Comparison of ENCODE assay signal across 9 mouse cellular contexts in the genomic region with DNA sequence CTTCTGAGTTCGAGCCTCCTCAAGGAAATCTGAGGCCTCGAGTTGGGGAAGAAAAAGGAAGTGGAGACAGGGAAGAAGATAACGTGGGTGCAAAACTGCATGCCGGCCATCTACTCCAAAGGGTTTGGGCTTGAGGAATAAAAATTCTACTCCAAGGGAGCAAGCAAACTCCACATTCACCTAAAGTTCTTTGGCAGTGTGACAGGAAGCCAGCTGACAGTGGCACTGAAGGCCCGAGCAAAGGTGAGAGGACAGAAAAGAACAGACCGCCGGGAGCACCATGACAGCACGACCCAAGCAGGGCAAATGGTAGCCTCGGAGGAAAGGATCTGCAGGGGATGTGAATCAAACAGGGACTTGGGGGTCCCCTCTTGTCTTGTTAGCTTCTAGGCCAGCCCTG. TPM values are rescaled to one million over a fixed set of nuclear protein-coding genes. Genes with fewer than 3 reads are reported as not detected.
DNase-seq lines count a peak whose midpoint lies in the region; ATAC-seq and TF ChIP-seq lines count a peak whose summit lies in the region.
"Had no signal": no experiment of that assay in that cellular context is flagged by ENCODE, and none has a peak within 500 bp of the region (broad histone marks: within the 10 kb centered on the region; RNA-seq: fewer than 3 reads in every experiment).

No protein-coding gene starts in this region.

- intact Hi-C loops in heart, adult 2 months (cut with DNase I) = loop anchor here (2.0 kb wide), 1 partner anchor 17 kb away; the partner anchor contains the start of gene Yif1a

- ATAC-seq in embryonic facial prominence, embryonic 11.5 days (replicated peaks; ENCODE audit: insufficient number of reproducible peaks, low FRiP score, low TSS enrichment, low read depth) = no peak
- no peak for ATAC-seq in hindbrain, embryonic 15.5 days (ENCODE audit: low FRiP score, low read depth)
- ATAC-seq in liver, embryonic 14.5 days (ENCODE audit: insufficient read depth) = no peak

- H3K9ac ChIP-seq in heart, adult 2 months (ENCODE audit: low read depth, low read length) = peak overlapping the region; percentile 87
- H3K9ac ChIP-seq in embryonic facial prominence, embryonic 11.5 days (replicated peaks; ENCODE audit: low read length) = peak overlapping the region; percentile 85
- peak overlapping the region; percentile 89 for H3K9ac ChIP-seq in hindbrain, embryonic 15.5 days
- peak overlapping the region; percentile 95 for H3K9ac ChIP-seq in liver, embryonic 14.5 days (replicated peaks)

- no peak for TF ChIP-seq POLR2A in heart, adult 2 months (IDR thresholded peaks at IDR 0.05; ENCODE audit: insufficient read depth, low read depth, low read length)

- H3K4me1 ChIP-seq in heart, adult 2 months (ENCODE audit: control insufficient read depth, insufficient read depth, low read length) = peaks cover 6% of the 10 kb centered on the region
- H3K4me1 ChIP-seq in embryonic facial prominence, embryonic 11.5 days (ENCODE audit: control insufficient read depth, insufficient read depth, low read length) = peaks cover 6% of the 10 kb centered on the region; the same call in 1 of the 2 replicates
- H3K4me1 ChIP-seq in hindbrain, embryonic 15.5 days (replicated peaks) = peaks cover 20% of the 10 kb centered on the region
- H3K4me1 ChIP-seq in liver, embryonic 14.5 days (replicated peaks; ENCODE audit: control insufficient read depth in 2 of 2, insufficient read depth in 2 of 2, low read length in 1 of 2) = peaks cover 4 to 11% of the 10 kb centered on the region in 2 experiments

- H3K9me3 ChIP-seq in embryonic facial prominence, embryonic 11.5 days (replicated peaks; ENCODE audit: control insufficient read depth, low read length) = no peaks in the 10 kb centered on the region
- no peaks in the 10 kb centered on the region for H3K9me3 ChIP-seq in hindbrain, embryonic 15.5 days
- no peaks in the 10 kb centered on the region for H3K9me3 ChIP-seq in liver, embryonic 14.5 days (ENCODE audit: control insufficient read depth, low read length)

- no peak for TF ChIP-seq EP300 in heart, adult 2 months (IDR thresholded peaks at IDR 0.05; ENCODE audit: insufficient read depth, low read depth, low read length)
- TF ChIP-seq EP300 in liver, embryonic 14.5 days (IDR thresholded peaks at IDR 0.05; ENCODE audit: low read depth) = no peak

- H3K36me3 ChIP-seq in heart, adult 2 months (ENCODE audit: control insufficient read depth, insufficient read depth, low read length) = no peaks in the 10 kb centered on the region
- peaks cover 5% of the 10 kb centered on the region for H3K36me3 ChIP-seq in embryonic facial prominence, embryonic 11.5 days (replicated peaks; ENCODE audit: control insufficient read depth, insufficient read depth, low read depth, low read length)
- peaks cover 62% of the 10 kb centered on the region for H3K36me3 ChIP-seq in hindbrain, embryonic 15.5 days
- peaks cover 6% of the 10 kb centered on the region for H3K36me3 ChIP-seq in liver, embryonic 14.5 days (replicated peaks; ENCODE audit: control insufficient read depth, insufficient read depth, low read depth)

- no peaks in the 10 kb centered on the region for H3K27me3 ChIP-seq in heart, adult 2 months (ENCODE audit: control insufficient read depth, insufficient read depth, low read length)
- H3K27me3 ChIP-seq in embryonic facial prominence, embryonic 11.5 days (ENCODE audit: control insufficient read depth, insufficient read depth, low read length) = no peaks in the 10 kb centered on the region
- H3K27me3 ChIP-seq in hindbrain, embryonic 15.5 days = no peaks in the 10 kb centered on the region
- H3K27me3 ChIP-seq in liver, embryonic 14.5 days (ENCODE audit: control insufficient read depth, insufficient read depth, low read length) = no peaks in the 10 kb centered on the region
- H3K27me3 ChIP-seq: Patski had no signal

- under 1% methylated on average over 9 of the region's 9 CpGs for WGBS in heart, adult 2 months
- WGBS in embryonic facial prominence, embryonic 11.5 days = 17% methylated on average over 9 of the region's 9 CpGs
- 25% methylated on average over 9 of the region's 9 CpGs for WGBS in hindbrain, embryonic 15.5 days
- WGBS in liver, embryonic 14.5 days (ENCODE audit: insufficient replicate concordance) = 2% methylated on average over 9 of the region's 9 CpGs

- peak overlapping the region; percentile 89 for H3K4me3 ChIP-seq in heart, adult 2 months
- H3K4me3 ChIP-seq in embryonic facial prominence, embryonic 11.5 days (ENCODE audit: low read depth, low read length) = peak overlapping the region; percentile 82
- peak overlapping the region; percentile 74 for H3K4me3 ChIP-seq in hindbrain, embryonic 15.5 days
- peak overlapping the region; percentile 68 to 94 for H3K4me3 ChIP-seq in liver, embryonic 14.5 days (ENCODE audit: insufficient read depth in 1 of 2, low read depth in 2 of 2, low read length in 2 of 2)

- DNase-seq in heart, adult 2 months = no peak
- no peak for DNase-seq in heart, postnatal 4 days
- no peak for DNase-seq in embryonic facial prominence, embryonic 11.5 days (ENCODE audit: low spot score)
- no peak for DNase-seq in liver, embryonic 14.5 days (ENCODE audit: low read depth in 3 of 3, low spot score in 3 of 3)
- DNase-seq in gastrocnemius, postnatal 25 days = no peak
- no peak for DNase-seq in urinary bladder, postnatal 4 days (ENCODE audit: low spot score in 2 of 2)
- DNase-seq in adrenal gland, postnatal 4 days (ENCODE audit: low spot score in 2 of 2) = no peak

- TF ChIP-seq CTCF in heart, adult 2 months (IDR thresholded peaks at IDR 0.05) = no peak
- no peak for TF ChIP-seq CTCF in liver, embryonic 14.5 days (IDR thresholded peaks at IDR 0.05; ENCODE audit: low read depth)

- peak overlapping the region; percentile 88 for H3K4me2 ChIP-seq in embryonic facial prominence, embryonic 11.5 days (ENCODE audit: low read depth, low read length)
- peak overlapping the region; percentile 87 for H3K4me2 ChIP-seq in hindbrain, embryonic 15.5 days
- H3K4me2 ChIP-seq in liver, embryonic 14.5 days (ENCODE audit: low read depth) = peak overlapping the region; percentile 99

- no peaks in the 10 kb centered on the region for H3K79me2 ChIP-seq in heart, adult 2 months (replicated peaks; ENCODE audit: control insufficient read depth, insufficient read depth, low read length)

- H3K27ac ChIP-seq in heart, adult 2 months = peak overlapping the region; percentile 100
- H3K27ac ChIP-seq in embryonic facial prominence, embryonic 11.5 days (replicated peaks; ENCODE audit: low read depth, low read length) = peak overlapping the region; percentile 82; the same call in 1 of the 2 replicates
- H3K27ac ChIP-seq in hindbrain, embryonic 15.5 days (replicated peaks) = peak overlapping the region; percentile 99
- H3K27ac ChIP-seq in liver, embryonic 14.5 days = peak overlapping the region; percentile 57

RNA-seq across cellular contexts. Expression of gene Rab1b, which starts 0.8 kb away (rescaled TPM):
- total RNA-seq in heart, adult 2 months (2021) = 100 to 1,000 TPM; 173 to 195 TPM
- polyA plus RNA-seq in heart, adult 2 months (2012; rRNA removed) = 221 and 231 TPM in 2 replicates
- total RNA-seq in heart, postnatal 4 days (2021) = 100 to 1,000 TPM; 188 to 191 TPM
- 214 and 235 TPM in 2 replicates for polyA plus RNA-seq in embryonic facial prominence, embryonic 11.5 days (2014; fragmentation: Nextera tagmentation; extraction: Ambion mirVana)
- polyA plus RNA-seq in hindbrain, embryonic 15.5 days (2015; fragmentation: Nextera tagmentation; extraction: Ambion mirVana) = 210 and 222 TPM in 2 replicates
- 50.6 and 58.8 TPM in 2 replicates for polyA plus RNA-seq in liver, embryonic 14.5 days (2012; rRNA removed)
- polyA plus RNA-seq in liver, embryonic 14.5 days (2014; fragmentation: Nextera tagmentation; extraction: Ambion mirVana) = 76.2 and 84.8 TPM in 2 replicates
- 100 to 1,000 TPM; 113 to 127 TPM for total RNA-seq in gastrocnemius, postnatal 25 days (2021)
- 100 to 1,000 TPM; 168 to 173 TPM for total RNA-seq in adrenal gland, postnatal 4 days (2021)

RNA-seq across cellular contexts. Expression of gene Cnih2, which starts 7.8 kb away (rescaled TPM):
- total RNA-seq in heart, adult 2 months (2021) = not detected
- polyA plus RNA-seq in heart, adult 2 months (2012; rRNA removed) = 0.53 and 0.70 TPM in 2 replicates
- 1 to 10 TPM; 1.8 to 2.1 TPM for total RNA-seq in heart, postnatal 4 days (2021)
- 48.9 and 54.0 TPM in 2 replicates for polyA plus RNA-seq in embryonic facial prominence, embryonic 11.5 days (2014; fragmentation: Nextera tagmentation; extraction: Ambion mirVana)
- 364 and 435 TPM in 2 replicates for polyA plus RNA-seq in hindbrain, embryonic 15.5 days (2015; fragmentation: Nextera tagmentation; extraction: Ambion mirVana)
- 0.63 and 1.0 TPM in 2 replicates for polyA plus RNA-seq in liver, embryonic 14.5 days (2012; rRNA removed)
- 0.50 and 0.73 TPM in 2 replicates for polyA plus RNA-seq in liver, embryonic 14.5 days (2014; fragmentation: Nextera tagmentation; extraction: Ambion mirVana)
- not detected for total RNA-seq in gastrocnemius, postnatal 25 days (2021)
- 10 to 100 TPM; 11.4 to 15.2 TPM for total RNA-seq in adrenal gland, postnatal 4 days (2021)

RNA-seq across cellular contexts. Expression of gene Klc2, which starts 12.3 kb away (rescaled TPM):
- 10 to 100 TPM; 49.0 to 50.6 TPM for total RNA-seq in heart, adult 2 months (2021)
- polyA plus RNA-seq in heart, adult 2 months (2012; rRNA removed) = 56.7 and 57.4 TPM in 2 replicates
- total RNA-seq in heart, postnatal 4 days (2021) = 10 to 100 TPM; 43.7 to 43.8 TPM
- 18.9 and 19.8 TPM in 2 replicates for polyA plus RNA-seq in embryonic facial prominence, embryonic 11.5 days (2014; fragmentation: Nextera tagmentation; extraction: Ambion mirVana)
- polyA plus RNA-seq in hindbrain, embryonic 15.5 days (2015; fragmentation: Nextera tagmentation; extraction: Ambion mirVana) = 76.9 and 90.2 TPM in 2 replicates
- polyA plus RNA-seq in liver, embryonic 14.5 days (2012; rRNA removed) = 2.3 and 3.5 TPM in 2 replicates
- 1.3 and 1.6 TPM in 2 replicates for polyA plus RNA-seq in liver, embryonic 14.5 days (2014; fragmentation: Nextera tagmentation; extraction: Ambion mirVana)
- total RNA-seq in gastrocnemius, postnatal 25 days (2021) = 10 to 100 TPM; 51.9 TPM
- total RNA-seq in adrenal gland, postnatal 4 days (2021) = 10 to 100 TPM; 39.5 to 45.3 TPM

RNA-seq across cellular contexts. Expression of gene Yif1a, which starts 17.7 kb away (rescaled TPM):
- 100 to 1,000 TPM in 1 of 2 experiments, 10 to 100 TPM in 1; 90.8 to 108 TPM for total RNA-seq in heart, adult 2 months (2021)
- 242 and 247 TPM in 2 replicates for polyA plus RNA-seq in heart, adult 2 months (2012; rRNA removed)
- total RNA-seq in heart, postnatal 4 days (2021) = 10 to 100 TPM; 70.2 to 72.5 TPM
- polyA plus RNA-seq in embryonic facial prominence, embryonic 11.5 days (2014; fragmentation: Nextera tagmentation; extraction: Ambion mirVana) = 62.8 and 75.8 TPM in 2 replicates
- 55.8 and 64.0 TPM in 2 replicates for polyA plus RNA-seq in hindbrain, embryonic 15.5 days (2015; fragmentation: Nextera tagmentation; extraction: Ambion mirVana)
- polyA plus RNA-seq in liver, embryonic 14.5 days (2012; rRNA removed) = 34.7 and 37.0 TPM in 2 replicates
- polyA plus RNA-seq in liver, embryonic 14.5 days (2014; fragmentation: Nextera tagmentation; extraction: Ambion mirVana) = 58.6 and 60.0 TPM in 2 replicates
- 10 to 100 TPM; 38.1 to 47.5 TPM for total RNA-seq in gastrocnemius, postnatal 25 days (2021)
- 10 to 100 TPM; 68.4 to 72.5 TPM for total RNA-seq in adrenal gland, postnatal 4 days (2021)

RNA-seq across cellular contexts. Expression of gene Tmem151a, which starts 20.7 kb away (rescaled TPM):
- 1 to 10 TPM; 2.6 to 2.8 TPM for total RNA-seq in heart, adult 2 months (2021)
- 1.9 and 3.3 TPM in 2 replicates for polyA plus RNA-seq in heart, adult 2 months (2012; rRNA removed)
- 1 to 10 TPM; 3.8 to 4.1 TPM for total RNA-seq in heart, postnatal 4 days (2021)
- 1.8 and 2.1 TPM in 2 replicates for polyA plus RNA-seq in embryonic facial prominence, embryonic 11.5 days (2014; fragmentation: Nextera tagmentation; extraction: Ambion mirVana)
- 28.3 and 34.0 TPM in 2 replicates for polyA plus RNA-seq in hindbrain, embryonic 15.5 days (2015; fragmentation: Nextera tagmentation; extraction: Ambion mirVana)
- polyA plus RNA-seq in liver, embryonic 14.5 days (2012; rRNA removed) = 0.18 and 0.21 TPM in 2 replicates
- 0.25 and 0.28 TPM in 2 replicates for polyA plus RNA-seq in liver, embryonic 14.5 days (2014; fragmentation: Nextera tagmentation; extraction: Ambion mirVana)
- not detected for total RNA-seq in gastrocnemius, postnatal 25 days (2021)
- total RNA-seq in adrenal gland, postnatal 4 days (2021) = 1 to 10 TPM; 3.8 to 4.9 TPM

Comparison
In these comparisons a context has a peak if more than half of its experiments do, and no peak if none do; other contexts are left out.
1. RNA of gene Cnih2, which starts 7.8 kb away (total RNA-seq): 11.4 to 15.2 TPM in adrenal gland, postnatal 4 days; 1.8 to 2.1 TPM in heart, postnatal 4 days, not detected in heart, adult 2 months and not detected in gastrocnemius, postnatal 25 days; every median in the first group is over 4 times any median in the second.
2. Peak in every context shown above with its lines, with median percentiles within 50 percentile points of each other: H3K27ac ChIP-seq, H3K4me3 ChIP-seq, H3K9ac ChIP-seq and H3K4me2 ChIP-seq.